Mouse (Mus musculus) embryonic facial prominence, embryonic 14.5 days (tissue): Measurements from ENCODE around the gene Stap2. TPM values are rescaled to one million over a fixed set of nuclear protein-coding genes. Genes with fewer than 3 reads are reported as not detected.

Source experiments
- ATAC-seq: fragments of 200-750 bp; cut with Nextera tagmentation; 2 replicates; pipeline ENCODE4 v1.8.0; 2017; ENCODE audit warnings: low read depth, moderate number of reproducible peaks, moderate TSS enrichment
- DNase-seq: peaks from one replicate; pipeline ENCODE4 v3.0.0-alpha.2; 2015; ENCODE audit warnings: low spot score
- H3K27ac ChIP-seq: fragments of 300-500 bp; sonication (generic); replicated peaks from 2 replicates; pipeline ENCODE4 v1.5.1; 2014; ENCODE audit warnings: low read depth, mild to moderate bottlenecking, low read length, moderate library complexity
- H3K27me3 ChIP-seq: fragments of 300-500 bp; sonication (generic); replicated peaks from 2 replicates; pipeline ENCODE4 v1.6.1; 2014; ENCODE audit warnings: low read length; ENCODE audit not compliant: control insufficient read depth, insufficient read depth
- H3K36me3 ChIP-seq: fragments of 300-500 bp; sonication (generic); 2 replicates; pipeline ENCODE4 v1.6.1; 2014; ENCODE audit warnings: low read length, mixed read lengths; ENCODE audit not compliant: control insufficient read depth, insufficient read depth
- H3K4me1 ChIP-seq: fragments of 300-500 bp; sonication (generic); 2 replicates; pipeline ENCODE4 v1.6.1; 2014; ENCODE audit warnings: antibody characterized with exemption, low read length; ENCODE audit not compliant: control insufficient read depth, insufficient read depth
- H3K4me2 ChIP-seq: fragments of 300-500 bp; sonication (generic); 2 replicates; pipeline ENCODE4 v1.6.1; 2014; ENCODE audit warnings: low read depth, mild to moderate bottlenecking, low read length, moderate library complexity, mixed read lengths
- H3K4me3 ChIP-seq: fragments of 300-500 bp; sonication (generic); 2 replicates; pipeline ENCODE4 v1.5.1; 2014; ENCODE audit warnings: low read depth, mild to moderate bottlenecking, low read length
- H3K9ac ChIP-seq: fragments of 300-500 bp; sonication (generic); 2 replicates; pipeline ENCODE4 v1.6.1; 2014; ENCODE audit warnings: low read depth, mild to moderate bottlenecking, low read length, moderate library complexity, mixed read lengths
- H3K9me3 ChIP-seq: fragments of 300-500 bp; sonication (generic); 2 replicates; pipeline ENCODE4 v1.6.1; 2016; ENCODE audit warnings: low read length; ENCODE audit not compliant: control insufficient read depth
- WGBS: fragments of 180-500 bp; shearing (Covaris S2); extraction: QIAGEN DNeasy Blood & Tissue Kit; methylation state at CpG from one replicate; pipeline ENCODE4 v1.1.7; 2014; 5-methylcytosine and 5-hydroxymethylcytosine counted together
- polyA plus RNA-seq: library from polyadenylated mRNA; unstranded; fragments of >200 nt; fragmentation: Nextera tagmentation; extraction: Ambion mirVana; gene quantifications from 2 replicates; pipeline ENCODE4 v1.2.1, GENCODE M21; 2014

The Stap2 gene
- 12.4 and 14.1 TPM in 2 replicates for polyA plus RNA-seq

GRCm38 (mm10) chr17:56005415-56006061 is at the start of gene Stap2, which contains the start of gene Mpnd:
Stap2 (minus strand) TSS chr17:56005584.
Mpnd (plus strand) TSS chr17:56005711.
- peak within 1 kb of the TSS; percentile 27 for H3K4me2 ChIP-seq

DNA sequence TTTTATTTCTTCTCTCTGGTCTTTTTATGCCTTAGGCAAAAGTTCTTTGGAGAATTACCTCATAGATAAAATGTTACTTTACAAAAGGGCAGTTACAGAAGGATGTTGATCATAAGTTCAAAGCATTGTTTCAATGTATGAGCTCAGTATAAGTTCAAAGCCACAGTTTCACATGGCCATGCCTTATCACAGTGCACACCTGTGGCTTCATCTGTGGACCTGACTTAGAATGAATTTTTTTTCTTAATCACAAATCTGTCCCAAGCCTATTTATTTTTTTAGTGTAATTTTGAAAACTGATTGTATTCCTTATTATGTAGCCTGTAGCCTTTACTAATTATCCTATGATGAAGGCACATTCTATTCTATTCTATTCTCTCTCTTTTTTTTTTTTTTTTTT is 49.6 kb upstream of the Stap2 start:
- DNase-seq, result no peak
- Histone ChIP-seq H3K9me3 (no peaks in the 10 kb centered on the region), H3K4me2 (no peak overlapping the region), H3K9ac (no peak overlapping the region), H3K27me3 (no peaks in the 10 kb centered on the region), H3K4me3 (no peak overlapping the region), H3K27ac (no peak overlapping the region), H3K36me3 (peaks cover 71% of the 10 kb centered on the region), H3K4me1 (no peaks in the 10 kb centered on the region)
- ATAC-seq, result no peak

More at GRCm38 (mm10) chr17:56005415-56006061, at the start of gene Stap2, which contains the start of gene Mpnd:
- H3K9me3 ChIP-seq, result no peaks in the 10 kb centered on the region
- peaks cover 9% of the 10 kb centered on the region; the same call in 1 of the 2 replicates for H3K4me1 ChIP-seq
- peak within 1 kb of the TSS; percentile 14; the same call in 1 of the 2 replicates for H3K4me3 ChIP-seq
- 39% methylated on average over 13 of the region's 13 CpGs for WGBS
- ATAC-seq (no peak), DNase-seq (peak; percentile 79)
- H3K36me3 ChIP-seq, result no peaks in the 10 kb centered on the region
- no peaks in the 10 kb centered on the region; the same call in 1 of the 2 replicates for H3K27me3 ChIP-seq
- H3K27ac ChIP-seq, result no peak within 1 kb of the TSS
- peak within 1 kb of the TSS; percentile 37; the same call in 1 of the 2 replicates for H3K9ac ChIP-seq

DNA sequence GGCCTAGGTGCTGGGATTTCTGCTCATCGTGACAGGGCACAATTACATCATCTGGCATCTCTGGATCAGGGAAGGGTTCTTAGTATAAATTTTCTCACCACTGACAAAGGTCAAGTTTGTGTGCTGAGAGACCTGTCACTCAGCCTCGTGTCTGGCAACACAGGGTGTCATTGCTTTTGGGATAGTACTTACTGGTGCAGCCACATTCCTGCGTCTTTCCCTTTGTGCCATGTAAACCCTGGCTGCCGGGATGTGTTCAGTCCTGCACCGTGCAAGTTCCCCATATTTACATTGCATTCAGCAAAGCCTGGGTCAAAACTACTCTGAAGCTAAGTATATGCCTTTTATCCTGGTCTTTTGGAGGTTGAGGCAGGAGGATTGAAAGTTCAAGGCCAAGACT is 46.0 kb upstream of the Stap2 start:
- no peak overlapping the region for H3K9ac ChIP-seq
- H3K4me3 ChIP-seq, result no peak overlapping the region
- H3K9me3 ChIP-seq, result no peaks in the 10 kb centered on the region
- 81% methylated on average over 5 of the region's 5 CpGs for WGBS
- H3K4me2 ChIP-seq, result no peak overlapping the region
- H3K27ac ChIP-seq, result no peak overlapping the region
- peaks cover 71% of the 10 kb centered on the region for H3K36me3 ChIP-seq
- no peak for DNase-seq
- peak; percentile 47; the same call in 1 of the 2 replicates for ATAC-seq
- no peaks in the 10 kb centered on the region for H3K27me3 ChIP-seq
- no peaks in the 10 kb centered on the region for H3K4me1 ChIP-seq

DNA sequence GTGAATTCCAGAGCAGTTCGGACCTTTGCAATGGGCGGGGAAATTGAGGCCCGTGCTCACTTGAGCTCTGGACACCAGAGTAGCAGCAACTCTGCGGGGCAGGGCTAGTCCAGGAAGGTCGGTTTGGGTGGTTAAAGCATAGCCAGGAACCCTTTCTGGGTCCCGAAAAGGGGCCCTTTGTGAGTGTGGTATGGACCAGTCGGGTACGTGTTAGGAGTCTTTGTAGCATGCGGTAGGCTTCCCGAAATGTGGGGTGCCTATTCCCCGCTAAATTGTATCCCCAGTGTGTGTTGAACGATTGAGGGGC is 35.4 kb upstream of the Stap2 start:
- peaks cover 22% of the 10 kb centered on the region for H3K36me3 ChIP-seq
- peak overlapping the region; percentile 78 for H3K27ac ChIP-seq
- 3% methylated on average over 12 of the region's 12 CpGs for WGBS
- ATAC-seq (no peak), DNase-seq (no peak)
- peak overlapping the region; percentile 80 for H3K4me3 ChIP-seq
- peak overlapping the region; percentile 72 for H3K4me2 ChIP-seq
- no peaks in the 10 kb centered on the region for H3K4me1 ChIP-seq
- no peaks in the 10 kb centered on the region for H3K9me3 ChIP-seq
- H3K27me3 ChIP-seq, result no peaks in the 10 kb centered on the region
- peak overlapping the region; percentile 91 for H3K9ac ChIP-seq

- no peaks in the 10 kb centered on the region for H3K9me3 ChIP-seq
- H3K4me3 ChIP-seq, result peak within 1 kb of the TSS; percentile 80
- H3K27me3 ChIP-seq, result no peaks in the 10 kb centered on the region
- peaks cover under 1% of the 10 kb centered on the region for H3K4me1 ChIP-seq
- ATAC-seq (peak; percentile 90), DNase-seq (peak; percentile 100)
- peaks cover 18% of the 10 kb centered on the region for H3K36me3 ChIP-seq
- under 1% methylated on average over 59 of the region's 68 CpGs for WGBS
- peak within 1 kb of the TSS; percentile 78 for H3K27ac ChIP-seq
- peak within 1 kb of the TSS; percentile 72 for H3K4me2 ChIP-seq
- H3K9ac ChIP-seq, result peak within 1 kb of the TSS; percentile 91
These were observed 34.9 kb upstream of the Stap2 start, which contains the start of gene Chaf1a for GRCm38 (mm10) chr17:56040030-56040856. Chaf1a (plus strand) TSS chr17:56040439.

DNA sequence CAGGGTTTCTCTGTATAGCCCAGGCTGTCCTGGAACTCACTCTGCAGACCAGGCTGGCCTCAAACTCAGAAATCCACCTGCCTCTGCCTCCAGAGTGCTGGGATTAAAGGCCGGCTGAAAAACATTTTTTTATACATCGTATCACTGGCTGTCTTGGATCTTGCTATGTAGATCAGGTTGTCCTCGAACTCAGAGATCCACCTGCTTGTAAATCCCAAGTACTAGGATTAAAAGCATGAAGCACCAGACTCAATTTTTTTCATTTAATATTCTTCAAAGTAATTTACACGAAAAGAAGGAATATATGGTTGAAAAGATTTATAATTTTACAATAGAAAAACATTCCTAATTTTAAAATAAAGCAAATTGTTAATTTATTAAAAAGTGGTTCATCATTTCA is 34.0 kb upstream of the Stap2 start:
- 73% methylated on average over 4 of the region's 4 CpGs for WGBS
- Histone ChIP-seq H3K9ac (no peak overlapping the region; the same call in 1 of the 2 replicates), H3K4me3 (peak overlapping the region; percentile 80; the same call in 1 of the 2 replicates), H3K27me3 (no peaks in the 10 kb centered on the region), H3K4me1 (peaks cover 10% of the 10 kb centered on the region), H3K27ac (no peak overlapping the region), H3K9me3 (no peaks in the 10 kb centered on the region), H3K36me3 (peaks cover 15% of the 10 kb centered on the region), H3K4me2 (peak overlapping the region; percentile 72)
- ATAC-seq (no peak), DNase-seq (no peak)

GRCm38 (mm10) chr17:56038583-56039261 is 33.3 kb upstream of the Stap2 start:
- no peak overlapping the region for H3K9ac ChIP-seq

GRCm38 (mm10) chr17:56036901-56037287 is 31.5 kb upstream of the Stap2 start:
- Histone ChIP-seq H3K9ac (peak overlapping the region; percentile 60), H3K4me1 (peaks cover 18% of the 10 kb centered on the region), H3K27ac (no peak overlapping the region), H3K27me3 (no peaks in the 10 kb centered on the region), H3K4me2 (peak overlapping the region; percentile 48), H3K4me3 (peak overlapping the region; percentile 32), H3K36me3 (peaks cover 22% of the 10 kb centered on the region), H3K9me3 (no peaks in the 10 kb centered on the region)
- no peak for DNase-seq
- 35% methylated on average over 13 of the region's 13 CpGs for WGBS
- ATAC-seq, result no peak; the same call in 1 of the 2 replicates

More at GRCm38 (mm10) chr17:56038583-56039261, 33.3 kb upstream of the Stap2 start:
- Histone ChIP-seq H3K4me3 (no peak overlapping the region), H3K9me3 (no peaks in the 10 kb centered on the region), H3K27ac (no peak overlapping the region), H3K4me2 (no peak overlapping the region), H3K4me1 (peaks cover 16% of the 10 kb centered on the region), H3K36me3 (peaks cover 15% of the 10 kb centered on the region), H3K27me3 (no peaks in the 10 kb centered on the region)
- no peak for DNase-seq
- no peak for ATAC-seq
- WGBS, result 81% methylated on average over 8 of the region's 8 CpGs
